8 mouse cellular contexts compared by ENCODE assay signal in genomic region chr7:65369101-65369500, GRCm38 (mm10).
DNase-seq lines count a peak whose midpoint lies in the region; ATAC-seq and TF ChIP-seq lines count a peak whose summit lies in the region.

No protein-coding gene starts in this region.

- H3K36me3 ChIP-seq in neural tube, embryonic 11.5 days (ENCODE audit: control insufficient read depth, insufficient read depth, low read length): no peaks in the 10 kb centered on the region
- no peaks in the 10 kb centered on the region for H3K36me3 ChIP-seq in liver, embryonic 14.5 days (replicated peaks; ENCODE audit: control insufficient read depth, insufficient read depth, low read depth)

- peaks cover 9% of the 10 kb centered on the region for H3K4me1 ChIP-seq in neural tube, embryonic 11.5 days (ENCODE audit: control insufficient read depth, insufficient read depth, low read length)
- peaks cover 0 to 7% of the 10 kb centered on the region in 2 experiments; a peak in 2 of 4 replicates for H3K4me1 ChIP-seq in liver, embryonic 14.5 days (replicated peaks; ENCODE audit: control insufficient read depth in 2 of 2, insufficient read depth in 2 of 2, low read length in 1 of 2)

- no peak overlapping the region for H3K27ac ChIP-seq in neural tube, embryonic 11.5 days (ENCODE audit: low read depth, low read length)
- H3K27ac ChIP-seq in liver, embryonic 14.5 days: no peak overlapping the region

- no peaks in the 10 kb centered on the region for H3K9me3 ChIP-seq in neural tube, embryonic 11.5 days (ENCODE audit: control insufficient read depth, low read length)
- H3K9me3 ChIP-seq in liver, embryonic 14.5 days (ENCODE audit: control insufficient read depth, low read length): no peaks in the 10 kb centered on the region

- H3K4me3 ChIP-seq in neural tube, embryonic 11.5 days (ENCODE audit: low read depth, low read length): peak overlapping the region; percentile 18; the same call in 1 of the 2 replicates
- no peak overlapping the region; a peak in 1 of 4 replicates for H3K4me3 ChIP-seq in liver, embryonic 14.5 days (ENCODE audit: insufficient read depth in 1 of 2, low read depth in 2 of 2, low read length in 2 of 2)

- no peaks in the 10 kb centered on the region for H3K27me3 ChIP-seq in neural tube, embryonic 11.5 days (ENCODE audit: control insufficient read depth, insufficient read depth, low read length)
- H3K27me3 ChIP-seq in liver, embryonic 14.5 days (ENCODE audit: control insufficient read depth, insufficient read depth, low read length): peaks cover 46% of the 10 kb centered on the region

- no peak for DNase-seq in frontal cortex, postnatal 10 days (ENCODE audit: low spot score in 2 of 2)
- DNase-seq in neural tube, embryonic 11.5 days (ENCODE audit: low spot score): no peak
- DNase-seq in neural tube, embryonic 10.5 days (ENCODE audit: extremely low spot score, low spot score): no peak
- DNase-seq in liver, embryonic 14.5 days (ENCODE audit: low read depth in 3 of 3, low spot score in 3 of 3): no peak
- DNase-seq in testis, postnatal 10 days (ENCODE audit: low spot score): no peak
- DNase-seq in urinary bladder, postnatal 10 days (ENCODE audit: low spot score): no peak
- DNase-seq in frontal cortex, postnatal 25 days (ENCODE audit: low spot score in 2 of 2): no peak

- peak overlapping the region; percentile 33 for H3K4me2 ChIP-seq in neural tube, embryonic 11.5 days (ENCODE audit: low read depth)
- peak overlapping the region; percentile 39 for H3K4me2 ChIP-seq in liver, embryonic 14.5 days (ENCODE audit: low read depth)

- H3K9ac ChIP-seq in neural tube, embryonic 11.5 days (ENCODE audit: low read length): no peak overlapping the region
- H3K9ac ChIP-seq in liver, embryonic 14.5 days (replicated peaks): no peak overlapping the region

- TF ChIP-seq EP300 in liver, embryonic 14.5 days (IDR thresholded peaks at IDR 0.05; ENCODE audit: low read depth): no peak

- WGBS in neural tube, embryonic 11.5 days: 23% methylated on average over 5 of the region's 5 CpGs
- 34% methylated on average over 5 of the region's 5 CpGs for WGBS in liver, embryonic 14.5 days (ENCODE audit: insufficient replicate concordance)

- peak; percentile 31; the same call in 1 of the 2 replicates for ATAC-seq in frontal cortex, adult (ENCODE audit: low TSS enrichment)
- ATAC-seq in neural tube, embryonic 11.5 days (ENCODE audit: insufficient read depth, low FRiP score, low TSS enrichment): no peak
- no peak for ATAC-seq in liver, embryonic 14.5 days (ENCODE audit: insufficient read depth)

- no peak for TF ChIP-seq CTCF in liver, embryonic 14.5 days (IDR thresholded peaks at IDR 0.05; ENCODE audit: low read depth)
